Mouse (Mus musculus) pancreas, adult 10 weeks (tissue): Measurements from ENCODE around the gene Gm49721. TPM values are rescaled to one million over a fixed set of nuclear protein-coding genes. Genes with fewer than 3 reads are reported as not detected.

Experiments
- polyA plus RNA-seq: library from polyadenylated mRNA; stranded (reverse); fragments of 350-450 nt; fragmentation: Illumina TruSeq; extraction: RNeasy Lipid Tissue Mini Kit (QIAGEN cat#74804); gene quantifications from one replicate; pipeline ENCODE4 v1.2.3, GENCODE M21; 2015; ENCODE audit warnings: low read depth, low replicate concordance; ENCODE audit not compliant: insufficient read depth

Gm49721 gene
- polyA plus RNA-seq = not detected

DNA sequence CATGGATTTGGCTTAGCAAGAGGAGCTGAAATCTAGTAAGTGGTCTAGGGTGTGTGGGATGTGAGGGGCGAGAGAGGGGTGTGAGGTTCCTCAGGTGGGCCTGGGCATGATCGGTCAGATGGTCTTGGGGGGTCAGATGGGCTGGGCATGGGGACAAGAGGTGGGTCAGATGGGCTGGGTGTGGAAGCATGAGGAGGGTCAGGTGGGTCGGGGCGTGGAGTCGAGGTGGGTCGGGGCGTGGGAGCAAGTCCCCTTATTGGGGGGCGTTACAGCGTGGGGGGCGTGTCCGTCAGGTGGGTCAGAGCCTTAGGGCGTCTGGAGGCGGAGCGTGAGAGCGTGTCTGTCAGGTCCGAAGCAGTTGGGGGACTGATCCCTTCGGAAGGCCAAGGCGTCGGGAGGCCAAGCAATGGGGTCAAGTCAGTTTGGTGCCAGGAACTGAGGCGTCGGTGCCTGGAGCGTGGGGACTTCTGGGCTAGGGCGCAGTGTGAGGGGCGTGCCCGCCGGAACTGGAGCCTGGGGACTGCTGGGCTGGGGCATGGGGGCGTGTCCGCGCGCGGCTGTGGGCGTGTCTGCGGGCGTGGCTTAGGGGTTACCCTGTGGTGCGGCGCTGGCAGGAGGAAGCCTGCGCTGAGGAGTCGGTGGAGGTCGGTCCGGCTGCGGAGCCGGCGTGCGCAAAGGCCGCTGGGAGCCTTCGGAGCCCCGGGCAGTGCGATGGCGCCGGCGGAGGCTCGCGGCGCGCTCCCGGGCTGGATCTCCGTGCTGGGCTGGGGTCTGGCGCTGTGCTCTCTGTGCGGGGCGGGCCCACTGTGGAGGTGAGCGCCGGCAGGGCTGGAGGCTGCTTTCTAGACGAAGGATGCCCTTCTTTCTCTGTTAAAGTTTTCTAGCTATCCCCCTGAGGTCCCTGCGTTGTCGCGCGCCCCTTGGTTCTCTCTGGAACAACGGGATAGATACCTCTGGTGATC lies at the start of gene Gm49721:
Gene Gm49721, plus strand, starts transcription at position 618 of the 962 bp plus-strand sequence.

DNA sequence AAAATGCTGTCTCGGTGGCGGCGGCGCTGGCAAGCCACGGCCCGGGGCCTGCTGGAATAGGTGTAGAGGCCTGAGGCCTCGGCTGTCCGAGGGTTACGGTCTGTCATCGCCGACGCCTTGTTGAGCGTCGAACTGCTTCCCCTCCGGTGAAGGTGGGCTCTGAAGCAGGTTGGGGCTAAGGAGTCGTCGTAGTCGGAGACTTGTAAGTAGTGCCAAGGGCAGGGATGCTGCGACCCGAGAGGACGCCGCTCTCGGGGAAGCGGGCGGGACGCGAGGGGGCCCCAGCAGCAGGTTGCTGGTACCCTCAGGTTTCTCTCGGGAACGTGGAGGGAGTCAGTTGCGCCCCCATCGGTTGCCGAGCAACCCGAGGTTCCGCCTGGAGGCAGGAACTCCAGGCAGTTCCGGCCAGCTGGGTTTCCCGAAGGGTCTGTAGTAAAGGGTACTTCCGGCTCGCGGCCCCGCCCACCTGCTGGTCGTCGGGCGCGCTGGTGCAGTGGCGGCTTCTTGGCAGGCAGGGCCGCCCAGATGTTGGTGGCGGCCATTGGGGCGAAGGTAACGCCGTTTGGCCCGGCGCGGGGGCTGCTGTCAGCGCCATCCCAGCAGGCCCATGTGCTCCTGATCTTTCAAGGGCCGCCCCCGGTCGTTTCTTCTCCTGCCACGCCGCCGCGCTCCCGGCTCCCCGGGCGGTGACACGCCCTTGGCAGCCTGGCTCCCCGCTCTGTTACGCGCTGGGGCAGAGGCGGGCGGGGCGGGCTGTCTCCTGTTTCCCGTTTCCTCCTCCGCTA lies 30.5 kb upstream of the Gm49721 start, which contains the start of gene Rsph3b:
Gene Rsph3b, minus strand, starts transcription at position 699 of the 785 bp plus-strand sequence.

DNA sequence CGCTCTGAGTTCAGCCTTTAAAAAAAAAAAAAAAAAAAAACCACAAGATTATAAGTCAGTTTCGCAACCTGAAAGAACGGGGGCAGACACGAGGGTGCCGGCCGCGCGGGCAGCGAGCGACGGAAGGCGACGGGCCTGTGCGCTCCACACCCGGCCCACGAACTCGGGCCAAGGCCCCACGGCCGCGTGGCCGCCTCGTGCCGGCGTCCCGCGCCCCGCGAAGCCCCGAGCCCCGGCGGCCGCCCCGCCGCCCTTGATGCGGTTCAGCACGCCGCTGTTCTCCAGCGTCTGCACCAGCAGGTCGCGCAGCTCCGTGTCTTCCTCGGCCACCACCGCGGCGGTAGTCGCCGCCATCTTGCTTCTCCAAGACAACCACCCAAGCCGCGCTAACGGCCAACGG lies 17.9 kb upstream of the Gm49721 start, which contains the start of gene Tagap1:
Gene Tagap1, minus strand, starts transcription at position 381 of the 400 bp plus-strand sequence.

DNA sequence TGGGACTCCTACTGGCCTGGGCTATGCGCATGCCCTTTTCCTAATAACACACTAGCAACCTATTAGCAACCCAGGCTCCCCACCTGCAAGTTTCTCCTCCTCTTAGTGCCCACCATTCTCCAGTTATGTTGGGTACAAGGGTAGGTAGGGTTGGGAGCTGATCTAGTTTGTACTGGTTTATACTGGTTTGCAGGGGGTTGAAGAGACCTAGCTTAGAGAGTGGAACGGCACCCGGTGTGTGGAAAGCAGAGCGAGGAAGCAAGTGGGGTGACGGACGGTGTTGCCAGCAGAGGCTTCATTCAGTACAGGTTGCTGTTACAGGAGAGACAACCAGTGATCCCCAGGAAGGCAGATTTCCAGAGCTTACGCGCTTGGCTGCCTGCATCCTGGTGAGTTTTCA lies 8.4 kb upstream of the Gm49721 start, which contains the start of gene Rnaset2b:
Gene Rnaset2b, plus strand, starts transcription at position 301 of the 400 bp plus-strand sequence.

DNA sequence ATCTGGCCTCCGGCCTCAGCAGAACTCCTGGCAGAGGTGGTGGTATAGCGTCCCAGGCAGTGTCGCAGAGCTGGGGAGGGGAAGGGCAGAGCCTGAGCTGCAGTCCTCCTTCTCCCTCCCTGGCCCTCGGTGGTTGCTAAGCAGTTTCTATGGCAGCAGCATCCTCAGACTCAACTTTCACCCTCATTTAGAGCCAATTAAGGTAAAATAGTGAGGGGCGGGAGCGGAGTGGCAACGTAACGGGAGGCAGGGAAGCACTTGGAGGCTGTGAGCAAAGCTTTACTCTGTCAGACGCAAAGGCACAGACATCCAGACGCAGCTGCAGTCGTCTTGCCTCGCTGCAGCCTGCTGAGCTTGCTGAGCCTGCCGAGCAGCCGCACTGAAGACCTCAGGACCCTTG lies 46.6 kb downstream of the Gm49721 start, which contains the start of gene Gm1604a:
Gene Gm1604a, plus strand, starts transcription at position 312 of the 400 bp plus-strand sequence.

Other genes starting within 250 kb of the Gm49721 start
- gene Ezr, start 196.1 kb upstream of the Gm49721 start, polyA plus RNA-seq = 13.5 TPM
- 14.0 TPM for gene Rsph3b, start 30.2 kb upstream of the Gm49721 start, polyA plus RNA-seq
- gene Tagap1, start 17.7 kb upstream of the Gm49721 start, polyA plus RNA-seq = 8.9 TPM
- gene Rnaset2b, start 8.3 kb upstream of the Gm49721 start, polyA plus RNA-seq = 75.1 TPM
- not detected for gene Gm1604a, start 46.7 kb downstream of the Gm49721 start, polyA plus RNA-seq
- gene Rps6ka2, start 191.2 kb downstream of the Gm49721 start, polyA plus RNA-seq = 5.1 TPM